Mouse (Mus musculus): ENCODE data around the gene Lin7a.

Gene Lin7a

DNA sequence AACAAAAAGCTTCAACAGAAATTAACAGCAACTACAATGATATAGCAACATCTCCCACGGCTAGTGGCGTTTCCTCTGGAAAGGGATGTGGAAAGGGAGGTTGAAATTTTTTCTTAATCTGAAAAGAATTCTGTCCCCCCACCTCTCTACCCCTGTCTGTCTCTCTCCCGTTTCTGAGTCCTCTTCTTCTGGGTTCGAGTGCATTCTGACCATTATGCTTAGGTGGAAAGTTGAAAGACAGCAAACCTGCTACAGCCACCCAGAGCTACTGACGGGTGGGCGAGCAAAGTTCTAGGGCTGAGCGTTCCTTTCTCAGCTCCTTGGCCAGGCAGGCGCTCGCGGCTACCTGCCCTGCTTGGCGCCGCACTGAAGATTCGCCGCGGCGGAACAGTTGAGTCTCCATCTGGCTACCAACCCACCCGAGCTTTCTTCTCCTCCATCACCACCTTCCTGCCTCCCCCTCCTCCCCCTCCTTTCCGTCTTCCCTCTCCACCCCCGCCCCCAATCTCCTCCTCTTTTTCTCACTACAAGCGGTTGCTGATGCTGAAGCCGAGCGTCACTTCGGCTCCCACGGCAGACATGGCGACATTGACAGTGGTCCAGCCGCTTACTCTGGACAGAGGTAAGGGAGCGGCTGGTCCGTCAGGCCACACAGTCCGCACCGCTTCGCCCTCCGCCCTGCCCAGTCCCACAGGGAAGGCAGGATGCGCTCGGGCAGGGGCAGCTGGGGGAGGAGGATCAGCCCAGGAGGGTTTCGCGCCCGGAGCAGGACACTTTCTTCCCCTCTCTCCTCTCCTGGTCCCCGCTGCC, at the start of gene Lin7a:
Gene Lin7a (plus strand): TSS at position 366 of the 810 bp plus-strand sequence.
- in situ Hi-C loops (cut with MboI; ENCODE audit: unreplicated experiment in 2 of 2): no loop called here

DNA sequence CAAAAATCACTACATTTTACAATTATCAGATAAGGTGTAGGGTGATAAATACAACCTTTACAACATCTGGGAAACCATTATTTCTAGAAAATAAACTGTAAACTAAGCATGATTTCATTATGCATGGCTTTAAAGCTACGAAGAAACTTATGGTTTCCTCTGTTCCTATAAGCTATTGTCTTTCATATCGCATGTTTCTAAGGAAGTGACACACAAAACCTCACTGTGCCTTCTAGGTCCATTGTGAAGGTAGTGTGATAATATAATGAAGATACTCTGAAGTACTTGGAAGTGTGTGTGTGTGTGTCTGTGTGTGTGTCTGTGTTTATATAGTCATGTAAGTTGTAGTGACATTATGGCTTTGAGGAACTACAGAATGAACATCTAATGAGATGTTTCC, 49.8 kb upstream of the Lin7a start:
- in situ Hi-C loops (cut with MboI; ENCODE audit: unreplicated experiment in 2 of 2): no loop called here

DNA sequence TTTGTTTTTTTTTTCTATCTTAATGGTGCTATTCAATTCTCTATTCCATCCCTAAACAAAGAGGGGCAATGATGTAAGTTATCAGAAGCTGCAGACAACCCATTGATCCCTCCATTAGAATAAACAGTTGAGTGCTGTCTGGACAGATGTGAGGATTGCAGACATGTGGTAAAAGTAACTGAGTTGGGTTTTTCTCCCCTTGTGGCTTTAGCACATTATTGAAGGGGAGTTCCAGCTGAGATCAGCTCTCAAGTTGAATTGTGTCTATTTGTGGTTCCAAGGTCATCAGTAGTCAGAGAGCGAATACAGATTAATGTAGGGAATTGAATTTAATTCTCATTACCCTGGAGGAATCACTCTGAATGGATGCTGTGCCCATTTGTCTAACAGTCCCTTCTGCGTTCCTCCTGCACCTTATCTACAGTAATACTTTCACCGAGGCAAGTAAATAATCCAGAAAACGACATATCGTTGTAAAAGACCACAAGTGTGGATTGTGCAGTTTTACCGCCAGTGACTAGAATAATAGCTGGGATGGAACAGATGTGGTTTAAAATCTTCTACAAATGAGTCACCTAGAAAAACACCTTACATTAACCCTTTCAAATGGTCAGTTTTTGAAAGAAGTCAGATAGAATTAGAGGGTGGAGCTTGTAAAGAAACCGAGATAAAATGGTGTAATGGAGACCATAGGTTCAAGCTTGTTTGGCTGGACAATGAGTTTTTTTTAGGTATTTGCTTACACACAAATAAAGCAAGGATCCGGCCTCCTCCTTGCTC, 48.9 kb upstream of the Lin7a start:
- in situ Hi-C loops (cut with MboI; ENCODE audit: unreplicated experiment in 2 of 2): no loop called here

DNA sequence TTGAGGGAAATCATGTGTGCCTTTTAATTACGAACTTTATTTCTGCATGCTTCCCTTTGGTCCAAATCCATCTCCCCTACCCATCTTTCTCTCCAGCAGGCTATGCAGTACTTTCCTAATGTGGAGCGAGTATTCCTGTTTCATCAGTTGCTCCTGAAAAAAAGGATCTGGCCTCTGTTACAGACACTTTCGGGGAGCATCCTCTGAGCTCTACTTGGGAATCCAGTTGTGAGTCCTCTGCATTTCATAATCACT, 48.4 kb upstream of the Lin7a start:
- in situ Hi-C loops (cut with MboI; ENCODE audit: unreplicated experiment in 2 of 2): no loop called here

DNA sequence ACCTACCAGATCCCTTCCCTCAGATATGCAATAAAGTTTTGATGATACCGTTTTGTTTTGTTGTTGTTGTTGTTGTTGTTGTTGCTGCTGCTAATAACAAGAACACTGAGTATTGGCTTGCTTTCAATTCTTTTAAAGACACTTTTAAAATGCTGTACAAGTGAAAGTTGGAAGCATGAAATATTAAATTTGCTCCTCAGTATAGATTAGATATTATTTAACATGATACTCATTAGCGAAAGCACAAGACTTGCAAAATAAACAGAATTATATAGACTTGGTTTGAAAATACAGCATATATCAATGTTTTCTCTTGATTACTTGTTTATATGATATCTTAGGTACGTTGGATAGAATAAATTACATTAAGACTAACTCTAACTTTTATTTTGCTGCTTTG, 47.7 kb upstream of the Lin7a start:
- in situ Hi-C loops (cut with MboI; ENCODE audit: unreplicated experiment in 2 of 2): no loop called here

DNA sequence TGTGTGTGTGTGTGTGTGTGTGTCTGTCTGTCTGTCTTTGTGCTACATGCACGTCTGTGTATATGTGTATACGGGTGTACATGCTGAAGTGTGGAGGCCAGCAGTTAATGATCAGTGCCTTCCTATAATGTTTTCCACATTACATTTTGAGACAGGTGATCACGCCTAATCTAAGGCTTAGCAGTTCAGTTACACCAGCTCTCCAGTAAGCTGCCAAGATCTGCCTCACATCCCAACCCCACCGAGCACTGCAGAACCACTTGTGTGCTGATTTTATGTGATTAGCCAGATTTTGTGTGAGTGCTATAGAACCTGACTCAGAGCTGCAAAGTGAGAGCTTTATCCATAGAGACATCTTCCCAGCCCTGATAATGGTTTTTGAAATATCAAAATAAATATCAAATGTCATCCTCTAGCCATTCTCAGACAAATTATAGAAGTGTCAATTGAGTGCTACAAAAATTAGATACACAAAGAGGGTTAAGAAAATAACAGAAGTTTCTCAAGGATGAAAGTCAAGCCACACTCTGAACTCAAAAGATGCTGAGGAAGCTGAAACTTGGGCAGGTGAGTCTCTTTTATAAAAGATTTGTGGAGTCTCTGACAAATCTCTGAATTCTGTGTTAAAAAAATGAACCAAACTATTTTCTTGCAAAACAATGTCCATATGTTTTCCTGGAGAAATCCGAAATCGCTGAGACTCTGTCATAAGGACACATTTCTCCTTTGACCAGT, 46.7 kb upstream of the Lin7a start:
- in situ Hi-C loops (cut with MboI; ENCODE audit: unreplicated experiment in 2 of 2): no loop called here

DNA sequence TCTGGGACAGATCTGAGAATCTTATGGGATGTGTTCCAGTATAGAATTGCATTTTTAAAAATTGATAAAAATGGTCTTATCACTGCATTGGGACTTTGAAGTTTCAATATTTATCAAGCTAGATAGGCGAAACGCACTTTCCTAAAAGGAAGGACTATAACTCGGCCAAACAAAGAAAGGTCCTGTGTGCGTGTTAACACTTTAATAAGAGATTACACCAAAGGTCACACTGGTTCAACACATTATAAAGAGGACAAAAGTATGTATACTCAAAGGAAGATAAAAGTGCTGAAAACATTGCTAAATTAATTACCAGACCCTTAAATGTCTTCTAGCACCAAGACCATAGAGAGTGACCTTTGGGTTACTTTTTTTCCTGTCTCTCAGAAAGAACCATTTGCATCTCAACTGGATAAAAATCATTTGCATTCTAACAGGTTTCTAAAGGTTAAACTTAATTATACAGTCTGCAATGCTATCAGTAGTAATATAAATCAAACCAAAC, 46.1 kb upstream of the Lin7a start:
- in situ Hi-C loops (cut with MboI; ENCODE audit: unreplicated experiment in 2 of 2): no loop called here

DNA sequence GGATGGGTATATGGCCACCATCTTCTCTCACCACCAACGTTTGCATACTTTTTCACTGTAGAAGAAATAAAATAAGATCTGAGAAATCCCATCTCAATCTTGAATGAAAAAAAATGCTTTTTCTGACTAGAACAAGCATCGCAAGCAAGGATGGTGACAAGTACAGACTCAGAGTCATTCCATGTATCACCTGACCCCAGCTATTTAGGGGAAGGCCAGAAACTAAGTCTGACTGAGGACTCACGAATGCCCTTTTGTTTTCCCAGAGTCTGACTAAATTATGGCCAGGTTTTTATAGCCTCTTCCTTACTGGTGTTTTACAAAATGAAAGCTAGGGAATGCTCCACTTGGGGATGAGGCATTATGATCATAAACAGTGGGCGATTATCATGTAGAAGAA, 45.6 kb upstream of the Lin7a start:
- in situ Hi-C loops (cut with MboI; ENCODE audit: unreplicated experiment in 2 of 2): no loop called here

DNA sequence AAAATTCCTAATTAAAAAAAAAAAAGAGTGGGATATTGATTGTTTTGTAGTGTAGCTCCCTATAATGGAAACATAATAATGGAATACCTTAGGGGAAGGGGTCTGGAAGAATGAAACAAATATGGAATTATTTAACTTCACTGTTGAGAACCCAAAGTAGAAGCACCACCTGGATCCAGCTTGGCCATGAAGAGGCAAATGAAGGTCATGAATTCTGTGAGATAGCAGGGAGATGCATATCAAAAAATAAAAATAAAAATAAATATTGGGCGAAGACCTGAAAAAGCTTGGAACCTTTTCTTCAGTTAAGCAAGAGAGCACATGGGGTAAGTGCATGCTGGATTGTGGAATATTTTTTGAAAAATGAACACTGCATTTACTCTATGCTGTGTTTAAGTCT, 43.6 kb upstream of the Lin7a start:
- in situ Hi-C loops (cut with MboI; ENCODE audit: unreplicated experiment in 2 of 2): no loop called here

DNA sequence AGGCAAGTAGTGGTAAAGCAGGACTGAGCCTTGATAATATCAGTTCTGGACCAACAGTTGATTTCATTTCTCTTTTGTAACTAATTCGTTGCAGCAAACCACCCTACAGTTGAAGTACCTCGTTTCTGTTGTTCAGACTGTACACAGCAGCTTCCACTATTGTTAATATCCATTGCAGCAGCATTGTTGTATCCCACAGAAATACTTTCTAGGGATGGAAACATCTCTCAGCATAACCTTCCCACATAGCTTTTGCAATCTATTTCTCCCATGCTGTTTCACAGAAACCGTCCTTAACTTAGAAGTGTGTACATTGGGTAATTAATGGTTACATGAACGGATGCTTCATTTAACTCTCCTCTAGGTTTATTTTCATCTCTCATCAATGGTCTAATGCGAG, 42.7 kb upstream of the Lin7a start:
- in situ Hi-C loops (cut with MboI; ENCODE audit: unreplicated experiment in 2 of 2): no loop called here

DNA sequence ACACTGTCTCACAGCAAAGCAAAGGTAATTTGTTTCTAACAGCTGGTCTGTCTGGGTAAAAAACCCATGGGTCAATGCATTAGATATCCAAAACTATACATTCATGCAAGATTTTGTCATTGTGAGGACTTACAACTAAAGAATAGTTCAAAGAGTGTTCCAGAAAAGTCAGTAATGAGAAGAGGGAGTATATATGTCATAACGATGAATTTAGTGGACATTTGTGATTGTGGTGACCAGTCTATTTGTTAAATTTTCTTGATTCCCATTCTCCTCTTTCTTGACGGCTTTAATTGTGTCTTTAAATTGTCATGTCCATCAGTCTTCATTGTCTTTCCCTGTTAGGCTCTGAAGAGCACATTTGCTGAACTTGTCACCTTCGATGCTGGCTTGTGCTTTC, 42.1 kb upstream of the Lin7a start:
- in situ Hi-C loops (cut with MboI; ENCODE audit: unreplicated experiment in 2 of 2): no loop called here

DNA sequence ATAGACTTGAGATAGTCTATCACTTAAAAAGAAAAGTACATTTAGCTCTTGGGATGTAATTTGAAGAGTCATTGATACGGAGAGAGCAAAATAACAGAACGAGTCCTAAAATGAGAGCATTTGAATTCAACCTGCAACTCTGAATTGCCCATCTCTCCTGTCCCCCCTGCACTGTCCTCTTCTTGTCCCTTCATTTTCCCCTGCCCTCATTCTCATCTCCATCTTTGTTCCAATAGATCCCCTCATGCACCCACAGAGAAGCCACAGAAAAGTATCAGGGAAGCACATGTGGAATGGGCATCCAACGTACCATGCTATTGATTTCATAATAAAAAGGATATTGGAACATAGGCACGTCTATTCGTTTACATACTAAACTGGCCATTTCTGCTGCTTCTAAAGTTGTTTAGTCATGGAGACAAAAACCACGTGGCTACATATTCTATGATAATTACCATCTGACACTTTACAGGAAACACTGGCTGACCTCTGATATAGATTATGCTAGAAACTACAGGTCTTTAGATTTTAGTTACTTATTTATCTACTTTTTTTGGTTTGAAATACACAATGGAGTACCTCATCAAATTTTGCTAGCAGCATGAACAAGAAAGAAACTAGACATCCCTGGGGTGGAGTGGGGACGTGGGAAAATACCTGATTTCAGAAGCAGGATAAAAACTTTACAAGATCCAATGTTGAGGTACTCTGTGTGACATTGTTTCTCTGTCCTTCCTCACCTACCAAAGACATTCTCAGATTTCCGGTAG, 41.2 kb upstream of the Lin7a start:
- in situ Hi-C loops (cut with MboI; ENCODE audit: unreplicated experiment in 2 of 2): no loop called here

DNA sequence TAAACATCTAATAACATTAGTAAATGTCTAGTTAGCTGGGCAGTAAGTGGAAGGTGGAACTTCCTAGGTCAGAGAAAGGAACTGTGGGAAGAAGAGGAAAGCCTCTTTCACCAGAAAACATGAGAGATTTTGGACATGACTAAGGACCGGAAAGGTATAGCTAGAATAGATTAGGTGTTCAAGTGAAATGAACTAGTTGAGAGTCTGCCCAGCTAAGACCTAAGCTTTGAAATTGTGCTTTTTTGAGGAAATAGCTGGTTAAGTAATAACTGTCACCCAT, 40.7 kb upstream of the Lin7a start:
- in situ Hi-C loops (cut with MboI; ENCODE audit: unreplicated experiment in 2 of 2): no loop called here

DNA sequence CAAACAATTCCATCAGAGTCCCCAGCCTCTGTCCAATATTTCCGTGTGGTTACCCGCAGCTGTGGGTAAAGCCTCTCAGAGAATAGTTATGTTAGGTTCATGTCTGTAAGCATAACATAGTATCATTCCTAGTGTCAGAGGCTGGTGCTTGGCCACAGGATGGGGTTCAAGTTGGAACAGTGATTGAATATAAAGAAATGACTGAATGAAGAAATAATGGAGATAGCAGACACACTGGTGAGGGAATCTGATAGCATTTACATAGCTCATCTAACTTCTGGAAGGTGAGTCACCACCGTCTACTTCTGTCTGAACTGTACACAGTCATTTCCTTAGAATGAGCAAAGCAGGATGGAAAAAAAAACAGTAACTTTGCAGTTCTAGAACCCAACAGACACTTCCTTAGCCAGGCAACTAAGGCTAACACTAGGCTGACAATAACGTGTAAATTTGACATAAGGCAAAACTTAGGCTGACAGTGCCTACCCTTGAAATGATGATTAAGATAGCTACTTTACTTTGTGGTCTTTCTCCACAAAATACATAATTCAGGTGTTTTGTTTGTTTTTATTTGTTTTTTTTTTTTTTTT, 40.0 kb upstream of the Lin7a start:
- in situ Hi-C loops (cut with MboI; ENCODE audit: unreplicated experiment in 2 of 2): no loop called here

DNA sequence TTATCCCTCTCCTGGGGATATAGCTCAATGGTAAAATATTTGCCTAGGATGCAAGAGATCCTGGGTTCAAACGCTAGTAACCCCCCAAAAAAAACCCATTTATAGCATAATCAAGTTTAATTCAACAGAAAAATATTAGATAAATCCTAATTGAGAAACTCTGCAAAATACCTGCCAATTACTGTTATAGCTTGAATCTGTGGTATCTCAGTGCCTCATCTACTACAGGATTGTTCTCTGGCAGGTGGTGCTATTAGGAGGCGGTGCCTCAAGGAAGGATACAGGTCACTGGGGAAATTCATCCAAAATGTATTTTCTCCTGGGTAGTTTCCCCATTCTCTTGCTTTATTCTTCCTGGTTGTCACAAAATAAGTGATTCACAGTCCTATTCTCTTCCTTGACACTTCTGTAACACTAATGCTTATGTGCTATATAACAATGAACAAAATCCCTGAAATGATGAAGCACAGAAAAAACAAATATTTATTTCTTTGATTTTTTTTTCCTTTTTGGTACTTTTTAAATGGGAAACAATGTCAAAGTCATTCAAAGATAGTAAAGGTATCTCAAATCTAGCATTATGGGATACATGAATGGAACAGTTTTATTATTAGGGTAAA, 38.9 kb upstream of the Lin7a start:
- in situ Hi-C loops (cut with MboI; ENCODE audit: unreplicated experiment in 2 of 2): no loop called here

DNA sequence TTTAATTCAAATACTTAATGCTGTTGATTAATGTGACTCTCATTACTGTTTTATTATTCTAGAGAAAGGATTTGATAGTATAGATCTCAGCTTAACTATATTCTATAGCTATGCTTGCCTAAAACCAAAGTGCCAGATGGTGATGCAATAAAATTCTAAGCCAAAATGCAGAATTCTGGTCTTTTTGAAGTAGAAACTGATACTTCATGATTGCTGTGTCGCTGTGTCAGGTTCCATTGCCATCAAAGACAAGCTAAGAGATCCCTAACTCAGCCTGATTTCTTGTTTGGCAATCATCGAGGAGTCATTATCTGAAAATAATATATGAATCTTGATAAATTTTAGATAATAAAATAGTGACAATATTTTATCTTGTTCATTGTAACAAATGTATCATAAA, 38.3 kb upstream of the Lin7a start:
- in situ Hi-C loops (cut with MboI; ENCODE audit: unreplicated experiment in 2 of 2): no loop called here

DNA sequence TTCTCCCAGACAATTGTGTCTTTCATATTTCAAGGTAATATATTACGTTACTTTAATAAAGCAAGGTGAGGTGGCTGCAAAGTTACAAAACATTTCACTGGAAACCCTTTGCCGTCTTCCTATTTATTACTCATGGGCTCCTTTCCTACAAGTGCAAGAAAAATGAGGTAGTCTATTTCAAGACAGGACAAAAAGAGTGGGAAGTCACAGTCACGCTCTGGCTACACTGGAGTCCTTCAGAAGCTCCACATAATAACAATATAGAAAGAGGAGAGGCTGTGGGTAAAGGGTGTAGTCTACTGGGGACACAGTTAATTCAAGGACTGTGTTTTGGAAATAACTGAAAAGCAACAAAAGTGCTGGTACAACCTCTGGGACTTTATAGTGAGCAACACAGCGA, 37.7 kb upstream of the Lin7a start:
- in situ Hi-C loops (cut with MboI; ENCODE audit: unreplicated experiment in 2 of 2): no loop called here

DNA sequence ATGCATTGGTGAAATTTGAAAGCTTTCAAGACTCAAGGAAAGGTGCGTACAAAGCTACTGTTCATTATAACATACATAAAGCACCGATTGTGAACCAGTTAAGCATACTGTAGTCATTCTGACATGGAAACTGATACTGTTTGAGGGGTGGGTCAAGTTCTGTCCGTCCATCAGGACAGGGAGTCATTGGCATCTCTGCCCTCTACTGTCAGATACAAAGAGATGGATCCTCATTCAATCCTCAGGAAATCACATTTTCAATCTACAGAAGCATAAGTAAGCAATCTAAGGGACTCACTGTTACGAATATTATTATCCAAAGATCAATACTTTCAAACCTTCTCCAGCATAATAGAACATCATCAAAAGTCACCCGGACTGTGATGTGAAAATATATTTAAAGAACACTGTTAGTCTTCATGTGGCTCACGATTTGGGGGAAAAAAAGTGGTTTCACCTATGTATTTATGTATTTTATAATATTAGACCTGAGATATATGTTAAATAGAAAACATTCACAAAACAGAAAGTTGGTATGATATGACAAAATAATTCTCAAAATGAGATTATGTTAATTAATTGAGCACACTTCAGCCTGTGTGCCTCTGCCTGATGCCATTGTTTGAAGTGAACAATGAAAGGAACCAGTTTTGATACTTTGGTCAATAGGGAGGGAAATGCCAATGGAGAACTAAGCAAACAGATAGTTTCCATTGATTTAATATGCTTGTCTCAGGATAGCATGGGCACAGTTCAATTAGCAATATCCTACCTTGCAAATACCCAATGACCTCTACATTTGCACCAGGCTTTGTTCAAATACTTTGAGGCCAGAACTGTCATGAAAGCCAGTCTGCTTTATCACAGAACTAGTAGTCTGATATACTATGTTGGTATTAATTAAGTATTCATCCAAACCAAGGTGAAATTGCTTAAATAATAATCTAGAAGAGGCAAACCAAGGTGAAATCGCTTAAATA, 36.8 kb upstream of the Lin7a start:
- in situ Hi-C loops (cut with MboI; ENCODE audit: unreplicated experiment in 2 of 2): no loop called here

DNA sequence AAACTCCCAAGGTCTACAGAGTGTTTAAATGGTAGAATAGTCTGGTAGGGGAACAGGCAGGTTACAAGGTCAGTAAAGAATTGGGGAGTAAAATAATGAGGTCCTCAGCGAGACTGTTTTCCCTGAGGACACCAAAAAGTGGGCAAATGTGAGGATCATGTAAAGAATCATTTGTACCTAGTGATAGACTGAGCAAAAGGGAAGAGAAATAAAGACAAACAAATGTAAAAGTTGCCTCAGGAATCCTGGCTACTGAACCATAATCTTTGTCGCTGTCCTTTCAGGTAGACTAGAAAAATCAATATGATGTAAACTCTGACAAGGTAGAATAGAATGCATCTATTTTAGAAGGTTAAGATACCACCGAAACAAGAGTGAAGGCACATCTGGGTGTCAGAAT, 36.0 kb upstream of the Lin7a start:
- in situ Hi-C loops (cut with MboI; ENCODE audit: unreplicated experiment in 2 of 2): no loop called here

Measured in v-Abl transformed pro-B cells (cell line).